Mouse (Mus musculus) midbrain, embryonic 11.5 days (tissue): ENCODE data around the gene Krtap6-1. TPM values are rescaled to one million over a fixed set of nuclear protein-coding genes. Genes with fewer than 3 reads are reported as not detected.
"Not testable (repeated sequence)": the region's sequence is repeated elsewhere in the genome, so short reads cannot be mapped to it uniquely, and the experiment has no call there.

Experiments used
- ATAC-seq: fragments of 200-750 bp; cut with Nextera tagmentation; 2 replicates; pipeline ENCODE4 v1.8.0; 2017; ENCODE audit warnings: moderate TSS enrichment, moderate library complexity; ENCODE audit not compliant: low FRiP score
- DNase-seq: peaks from one replicate; pipeline ENCODE4 v3.0.0; 2015; ENCODE audit warnings: low spot score; ENCODE audit errors: missing footprints
- H3K27ac ChIP-seq: fragments of 300-500 bp; sonication (generic); 2 replicates; pipeline ENCODE4 v1.5.1; 2014; ENCODE audit warnings: low read depth, low read length
- H3K27me3 ChIP-seq: fragments of 300-500 bp; sonication (generic); 2 replicates; pipeline ENCODE4 v1.6.1; 2014; ENCODE audit warnings: mild to moderate bottlenecking, low read length, moderate library complexity, mixed read lengths; ENCODE audit not compliant: control insufficient read depth, insufficient read depth
- H3K36me3 ChIP-seq: fragments of 300-500 bp; sonication (generic); 2 replicates; pipeline ENCODE4 v1.6.1; 2014; ENCODE audit warnings: mild to moderate bottlenecking, low read length, moderate library complexity, mixed read lengths; ENCODE audit not compliant: control insufficient read depth, insufficient read depth
- H3K4me1 ChIP-seq: fragments of 300-500 bp; sonication (generic); 2 replicates; pipeline ENCODE4 v1.6.1; 2014; ENCODE audit warnings: low read length; ENCODE audit not compliant: control insufficient read depth, insufficient read depth
- H3K4me2 ChIP-seq: fragments of 300-500 bp; sonication (generic); 2 replicates; pipeline ENCODE4 v1.6.1; 2014; ENCODE audit warnings: mild to moderate bottlenecking, moderate library complexity
- H3K4me3 ChIP-seq: fragments of 300-500 bp; sonication (generic); 2 replicates; pipeline ENCODE4 v1.5.1; 2014; ENCODE audit warnings: low read depth, low read length
- H3K9ac ChIP-seq: fragments of 300-500 bp; sonication (generic); 2 replicates; pipeline ENCODE4 v1.6.1; 2014; ENCODE audit warnings: low read length
- H3K9me3 ChIP-seq: fragments of 300-500 bp; sonication (generic); 2 replicates; pipeline ENCODE4 v1.6.1; 2016; ENCODE audit warnings: low read length; ENCODE audit not compliant: control insufficient read depth
- WGBS: fragments of 180-500 bp; shearing (Covaris S2); extraction: QIAGEN DNeasy Blood & Tissue Kit; methylation state at CpG from one replicate; pipeline ENCODE4 v1.1.7; 2014; 5-methylcytosine and 5-hydroxymethylcytosine counted together
- polyA plus RNA-seq: library from polyadenylated mRNA; unstranded; fragments of >200 nt; fragmentation: Nextera tagmentation; extraction: Ambion mirVana; gene quantifications from 2 replicates; pipeline ENCODE4 v1.2.1, GENCODE M21; 2014

Gene Krtap6-1
- polyA plus RNA-seq, result not detected in 2 replicates

GRCm38 (mm10) chr16:89031399-89031798 lies at the start of gene Krtap6-1:
Gene Krtap6-1, plus strand, starts transcription at chr16:89031699.
- not testable (repeated sequence) for ATAC-seq, H3K4me3 ChIP-seq, H3K9me3 ChIP-seq, H3K27ac ChIP-seq, H3K4me2 ChIP-seq, H3K9ac ChIP-seq, H3K36me3 ChIP-seq, DNase-seq, H3K4me1 ChIP-seq, H3K27me3 ChIP-seq
- WGBS, result 84% methylated on average over 3 of the region's 3 CpGs

DNA sequence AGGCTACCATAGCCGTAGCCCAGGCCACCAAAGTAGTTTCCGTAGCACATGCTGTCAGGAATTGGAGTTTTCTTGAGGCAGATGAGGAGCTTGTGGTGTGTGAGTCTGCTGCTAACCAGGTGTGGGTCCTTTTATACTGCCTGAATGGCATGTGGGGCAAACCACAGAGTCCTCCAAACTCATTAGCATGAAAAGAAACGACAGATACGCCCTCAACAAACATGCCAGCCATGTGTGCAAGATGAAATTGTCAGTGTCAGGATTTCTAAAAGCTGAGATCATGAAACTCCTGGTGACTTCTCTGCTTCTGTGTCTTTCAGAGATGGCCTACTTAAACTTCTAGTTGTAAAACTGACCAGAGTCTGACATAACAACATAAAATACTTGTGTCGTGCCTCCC lies 20.8 kb upstream of the Krtap6-1 start, which contains the start of gene Krtap22-2:
Krtap22-2 (minus strand) TSS at position 101 of the 400 bp plus-strand sequence.
- H3K4me3 ChIP-seq, result no peak within 1 kb of the TSS
- H3K27me3 ChIP-seq, result no peaks in the 10 kb centered on the region
- no peaks in the 10 kb centered on the region for H3K4me1 ChIP-seq
- H3K36me3 ChIP-seq, result no peaks in the 10 kb centered on the region
- H3K9ac ChIP-seq, result no peak within 1 kb of the TSS
- H3K4me2 ChIP-seq, result no peak within 1 kb of the TSS
- WGBS, result 85% methylated on average over 5 of the region's 5 CpGs
- ATAC-seq (no peak), DNase-seq (no peak)
- H3K27ac ChIP-seq, result no peak within 1 kb of the TSS
- no peaks in the 10 kb centered on the region for H3K9me3 ChIP-seq

GRCm38 (mm10) chr16:89013973-89014372 lies 17.5 kb upstream of the Krtap6-1 start:
- no peak for DNase-seq
- WGBS, result 97% methylated on average over 3 of the region's 3 CpGs

DNA sequence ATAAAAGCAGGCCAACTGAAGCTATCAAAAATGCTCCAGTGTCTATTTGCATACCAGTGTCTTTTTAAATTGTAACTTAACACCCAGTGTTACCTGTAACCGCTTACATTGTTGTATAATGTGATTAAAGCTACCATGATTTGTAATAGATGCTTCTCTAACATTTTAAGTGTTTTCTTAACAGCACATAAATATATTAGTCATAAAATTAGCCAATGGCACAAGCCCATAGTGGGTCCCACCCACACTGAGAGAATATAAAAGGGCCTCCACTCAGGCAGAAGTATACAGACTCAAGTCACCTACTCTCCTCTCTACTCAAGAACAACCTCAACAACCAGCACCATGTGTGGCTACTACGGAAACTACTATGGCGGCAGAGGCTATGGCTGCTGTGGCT lies 16.5 kb upstream of the Krtap6-1 start, which contains the start of gene Gm10229:
Gm10229 (plus strand) TSS at position 301 of the 400 bp plus-strand sequence.
- not testable (repeated sequence) for H3K27ac ChIP-seq, H3K36me3 ChIP-seq, H3K27me3 ChIP-seq, DNase-seq, H3K4me3 ChIP-seq, ATAC-seq, H3K4me1 ChIP-seq, H3K4me2 ChIP-seq, H3K9ac ChIP-seq, H3K9me3 ChIP-seq
- 86% methylated on average over 1 of the region's 3 CpGs for WGBS

More at GRCm38 (mm10) chr16:89013973-89014372, 17.5 kb upstream of the Krtap6-1 start:
- no peaks in the 10 kb centered on the region for H3K27me3 ChIP-seq
- no peak overlapping the region for H3K9ac ChIP-seq
- H3K36me3 ChIP-seq, result no peaks in the 10 kb centered on the region
- H3K27ac ChIP-seq, result no peak overlapping the region
- no peak overlapping the region for H3K4me2 ChIP-seq
- H3K4me1 ChIP-seq, result no peaks in the 10 kb centered on the region
- ATAC-seq, result no peak
- no peak overlapping the region for H3K4me3 ChIP-seq
- H3K9me3 ChIP-seq, result no peaks in the 10 kb centered on the region

GRCm38 (mm10) chr16:89041372-89041771 lies 9.9 kb downstream of the Krtap6-1 start, which contains the start of gene Gm10228:
Gene Gm10228, minus strand, starts transcription at chr16:89041472.
- not testable (repeated sequence) for DNase-seq, H3K9ac ChIP-seq, H3K27ac ChIP-seq, H3K36me3 ChIP-seq, H3K27me3 ChIP-seq, H3K4me3 ChIP-seq, H3K9me3 ChIP-seq, H3K4me2 ChIP-seq, ATAC-seq, H3K4me1 ChIP-seq
- 85% methylated on average over 2 of the region's 4 CpGs for WGBS

GRCm38 (mm10) chr16:89047783-89048182 lies 16.3 kb downstream of the Krtap6-1 start, which contains the start of gene Krtap6-5:
Gene Krtap6-5, minus strand, starts transcription at chr16:89047883.
- no peak within 1 kb of the TSS for H3K9ac ChIP-seq
- no peaks in the 10 kb centered on the region for H3K9me3 ChIP-seq
- no peaks in the 10 kb centered on the region for H3K4me1 ChIP-seq
- 90% methylated on average over 3 of the region's 3 CpGs for WGBS
- H3K27me3 ChIP-seq, result no peaks in the 10 kb centered on the region
- H3K27ac ChIP-seq, result no peak within 1 kb of the TSS
- H3K4me2 ChIP-seq, result no peak within 1 kb of the TSS
- no peaks in the 10 kb centered on the region for H3K36me3 ChIP-seq
- no peak for ATAC-seq
- no peak for DNase-seq
- H3K4me3 ChIP-seq, result no peak within 1 kb of the TSS

DNA sequence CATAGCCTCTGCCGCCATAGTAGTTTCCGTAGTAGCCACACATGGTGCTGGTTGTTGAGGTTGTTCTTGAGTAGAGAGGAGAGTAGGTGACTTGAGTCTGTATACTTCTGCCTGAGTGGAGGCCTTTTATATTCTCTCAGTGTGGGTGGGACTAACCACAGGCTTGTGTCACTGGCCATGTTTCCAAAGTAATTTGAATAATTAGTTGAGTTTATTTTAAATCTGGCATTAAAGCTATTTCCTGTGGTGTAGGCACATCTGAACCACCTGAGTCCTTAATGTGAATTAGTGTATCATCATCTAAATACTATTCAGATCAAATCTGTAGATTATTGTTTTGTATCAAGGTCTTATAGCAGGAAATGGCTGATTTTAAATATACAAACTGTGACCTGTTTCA lies 32.4 kb downstream of the Krtap6-1 start, which contains the start of gene 1110025L11Rik:
1110025L11Rik (minus strand) TSS at position 101 of the 400 bp plus-strand sequence.
- DNase-seq, H3K4me3 ChIP-seq, H3K4me2 ChIP-seq, H3K4me1 ChIP-seq, H3K36me3 ChIP-seq, ATAC-seq, H3K27ac ChIP-seq, H3K9ac ChIP-seq, H3K9me3 ChIP-seq, H3K27me3 ChIP-seq: not testable (repeated sequence)
- WGBS, result no CpG with 5 or more reads among the region's 2 CpGs

DNA sequence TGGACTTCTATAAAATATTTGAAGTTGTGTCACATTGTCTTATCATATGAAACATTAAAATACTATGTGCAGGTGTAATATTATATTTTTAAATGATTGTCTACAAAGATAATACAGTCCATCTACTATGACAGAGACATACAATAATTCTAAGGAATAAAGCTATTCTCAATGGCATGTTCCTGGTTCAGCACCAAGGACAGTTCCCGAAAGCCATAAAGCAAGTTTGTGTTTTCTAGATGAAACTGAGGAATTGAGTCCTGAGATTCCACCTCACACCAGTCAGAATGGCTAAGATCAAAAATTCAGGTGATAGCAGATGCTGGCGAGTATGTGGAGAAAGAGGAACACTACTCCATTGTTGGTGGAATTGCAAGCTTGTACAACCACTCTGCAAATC lies 39.5 kb downstream of the Krtap6-1 start:
- WGBS, result 86% methylated on average over 2 of the region's 2 CpGs
- not testable (repeated sequence) for H3K9ac ChIP-seq, H3K36me3 ChIP-seq, H3K27me3 ChIP-seq, H3K4me2 ChIP-seq, H3K9me3 ChIP-seq, H3K4me1 ChIP-seq, H3K27ac ChIP-seq, DNase-seq, H3K4me3 ChIP-seq, ATAC-seq
